In genomic region chr13:89334494-89334893, GRCm38 (mm10) we compare ENCODE assay signal across 9 mouse cellular contexts.
A peak's percentile ranks its signal among the peaks of the same experiment; 100 is the strongest.
DNase-seq lines count a peak whose midpoint lies in the region; TF ChIP-seq lines count a peak whose summit lies in the region.
"Had no signal": no experiment of that assay in that cellular context is flagged by ENCODE, and none has a peak within 500 bp of the region (broad histone marks: within the 10 kb centered on the region; RNA-seq: fewer than 3 reads in every experiment).

No protein-coding gene starts in this region.

- DNase-seq in cerebellum, postnatal 14 days, result peak; percentile 21 to 29
- DNase-seq in cerebellum, adult 2 months, result no peak
- DNase-seq in thymus, postnatal 4 days, result peak; percentile 7
- DNase-seq in thymus, adult 2 months, result no peak
- peak; percentile 16 for DNase-seq in hindlimb bud, embryonic 11.5 days (ENCODE audit: extremely low spot score, low read depth, low spot score)
- DNase-seq in urinary bladder, postnatal 14 days (ENCODE audit: low spot score), result no peak
- DNase-seq in cerebellum, postnatal 36 days, result no peak
- no peak for DNase-seq in layer of hippocampus, adult 9-10 months (ENCODE audit: low spot score)

- H3K4me3 ChIP-seq in cerebellum, adult 2 months (replicated peaks; ENCODE audit: insufficient read depth, low read depth, low read length), result no peak overlapping the region
- no peak overlapping the region for H3K4me3 ChIP-seq in thymus, adult 2 months (ENCODE audit: control insufficient read depth, insufficient read depth, low read length)

- no peak for TF ChIP-seq CTCF in cerebellum, adult 2 months (IDR thresholded peaks at IDR 0.05; ENCODE audit: borderline replicate concordance, insufficient read depth, low read depth, low read length)
- no peak for TF ChIP-seq CTCF in thymus, adult 2 months (IDR thresholded peaks at IDR 0.05; ENCODE audit: borderline replicate concordance, control insufficient read depth, extremely low read depth, insufficient read depth, low read length, poor library complexity)

- 63% methylated on average over 1 of the region's 1 CpGs for WGBS in cerebellum, adult 2 months
- WGBS in thymus, adult 2 months, result 86% methylated on average over 1 of the region's 1 CpGs

- H3K27me3 ChIP-seq in cerebellum, adult 2 months (ENCODE audit: control insufficient read depth, insufficient read depth, low read length), result no peaks in the 10 kb centered on the region
- H3K27me3 ChIP-seq in thymus, adult 2 months (ENCODE audit: control insufficient read depth, insufficient read depth, low read length), result no peaks in the 10 kb centered on the region

- no peaks in the 10 kb centered on the region for H3K4me1 ChIP-seq in cerebellum, adult 2 months (ENCODE audit: control insufficient read depth, insufficient read depth, low read length)
- no peaks in the 10 kb centered on the region for H3K4me1 ChIP-seq in thymus, adult 2 months (replicated peaks; ENCODE audit: control insufficient read depth, insufficient read depth, low read length)

- H3K36me3 ChIP-seq in thymus, adult 2 months (ENCODE audit: control insufficient read depth, insufficient read depth, low read length), result no peaks in the 10 kb centered on the region
- H3K36me3 ChIP-seq: G1E had no signal

- H3K27ac ChIP-seq in cerebellum, adult 2 months (ENCODE audit: insufficient read depth, low read length), result no peak overlapping the region
- no peak overlapping the region for H3K27ac ChIP-seq in thymus, adult 2 months (ENCODE audit: control insufficient read depth, insufficient read depth, low read length)

- TF ChIP-seq POLR2A in cerebellum, adult 2 months (IDR thresholded peaks at IDR 0.05; ENCODE audit: borderline replicate concordance, insufficient read depth, low read length), result no peak
- no peak for TF ChIP-seq POLR2A in thymus, adult 2 months (IDR thresholded peaks at IDR 0.05; ENCODE audit: control insufficient read depth, extremely low read depth, insufficient read depth, low read length, poor library complexity)

Comparison
In these comparisons a context has a peak if more than half of its experiments do, and no peak if none do; other contexts are left out.
1. DNase-seq: peak in cerebellum, postnatal 14 days (2 of 2), thymus, postnatal 4 days (single experiment) and hindlimb bud, embryonic 11.5 days (single experiment); none in cerebellum, adult 2 months (0 of 2), thymus, adult 2 months (single experiment), urinary bladder, postnatal 14 days (single experiment), cerebellum, postnatal 36 days (0 of 2) and layer of hippocampus, adult 9-10 months (single experiment).